Mouse (Mus musculus): Measurements from ENCODE around the gene Ets1. TPM values are rescaled to one million over a fixed set of nuclear protein-coding genes. Genes with fewer than 3 reads are reported as not detected.

Ets1 gene
- total RNA-seq, 2 experiments from 2014 or later, result 53.5 to 65.4 TPM

DNA sequence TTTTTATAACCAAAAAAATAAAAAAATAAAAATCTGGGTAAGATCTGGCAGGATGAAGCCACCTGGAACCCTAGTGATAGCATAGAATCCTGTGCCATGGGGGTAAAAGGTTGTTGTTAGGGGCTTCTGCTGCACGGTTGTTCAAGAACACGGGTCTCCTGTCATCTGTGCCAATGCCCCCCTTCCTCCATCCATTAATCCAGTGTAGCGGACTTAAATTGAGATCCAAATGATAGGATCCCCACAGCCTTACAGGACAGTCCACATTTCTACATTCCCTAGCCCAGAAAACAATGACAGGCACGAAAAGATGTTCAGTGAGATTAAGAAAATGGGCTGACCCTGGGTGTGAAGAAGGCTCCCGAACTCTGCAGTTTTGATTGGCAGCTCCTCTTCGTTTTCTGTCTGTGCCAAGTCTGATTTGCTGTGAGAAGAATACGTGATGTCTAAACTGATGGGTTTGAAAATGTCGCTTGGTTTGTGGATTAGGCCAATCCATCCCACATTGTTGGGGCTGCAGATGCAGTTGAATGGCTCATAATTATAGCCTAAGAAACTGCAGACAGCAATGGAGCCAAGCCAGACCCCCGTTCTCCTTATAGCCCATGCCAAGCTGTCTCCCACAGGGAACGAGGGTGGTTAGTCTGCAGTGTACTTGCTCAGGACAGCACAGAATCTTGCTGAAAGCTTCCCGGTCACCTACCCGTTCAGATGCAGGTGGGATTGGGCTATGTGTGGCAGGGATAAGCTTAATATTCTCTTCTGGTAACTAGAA, 55.3 kb downstream of the Ets1 start:
- intact Hi-C loops (cut with DNase I), result no loop called here
- no peak for DNase-seq

GRCm38 (mm10) chr9:32692944-32693343, 56.9 kb downstream of the Ets1 start:
- no peak for DNase-seq
- intact Hi-C loops (cut with DNase I), result no loop called here

GRCm38 (mm10) chr9:32693411-32693810, 57.4 kb downstream of the Ets1 start:
- intact Hi-C loops (cut with DNase I), result no loop called here
- no peak for DNase-seq

GRCm38 (mm10) chr9:32694111-32694824, 58.2 kb downstream of the Ets1 start:
- DNase-seq, result no peak
- intact Hi-C loops (cut with DNase I), result loop anchor here (1.0 kb wide), 1 partner anchor 18 kb away; no protein-coding TSS in a partner anchor

GRCm38 (mm10) chr9:32694916-32695490, 59.0 kb downstream of the Ets1 start:
- no peak for DNase-seq
- intact Hi-C loops (cut with DNase I), result loop anchor here (1.0 kb wide), 1 partner anchor 19 kb away; no protein-coding TSS in a partner anchor

DNA sequence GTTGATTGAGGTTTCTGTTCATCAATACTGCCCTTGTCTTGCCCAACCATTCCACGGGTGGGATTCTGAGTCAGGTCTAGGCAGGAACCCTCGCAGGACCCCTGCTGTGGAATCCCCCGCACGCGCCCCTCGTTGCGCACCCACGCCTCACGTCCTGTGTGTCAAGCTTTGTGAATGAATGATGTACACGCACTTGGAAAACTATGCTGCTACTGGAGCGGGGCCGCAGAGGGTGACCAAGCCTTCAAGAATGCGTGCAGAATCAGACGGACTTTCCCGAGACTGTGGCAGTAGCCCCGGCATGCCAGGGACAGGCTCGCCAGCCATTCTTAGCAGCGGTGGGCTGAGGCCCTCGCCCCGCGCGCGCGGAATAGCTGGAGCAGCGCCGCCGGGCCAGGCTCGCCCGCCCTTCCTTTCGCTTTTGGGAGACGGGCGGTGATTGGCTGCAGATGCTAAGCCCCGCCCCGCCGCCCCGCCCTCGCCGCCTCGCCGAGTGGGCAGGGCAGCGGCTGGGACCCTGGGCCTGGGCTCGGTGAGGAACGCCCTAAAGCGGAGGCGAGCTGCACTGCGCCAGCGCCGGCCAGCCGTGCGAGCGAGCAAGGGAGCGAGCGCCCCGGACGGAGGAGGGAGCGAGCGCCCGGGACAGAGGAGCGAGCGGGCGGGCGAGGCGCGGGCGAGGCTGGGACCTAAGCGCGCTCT, 59.6 kb downstream of the Ets1 start:
- DNase-seq, result peak; percentile 98 to 99
- intact Hi-C loops (cut with DNase I), result loop anchor here (1.0 to 2.0 kb wide), 4 partner anchors 19 to 245 kb away; no protein-coding TSS in a partner anchor

GRCm38 (mm10) chr9:32696259-32696658, 60.2 kb downstream of the Ets1 start:
- DNase-seq, result no peak
- intact Hi-C loops (cut with DNase I), result loop anchor here (1.0 to 2.0 kb wide), 4 partner anchors 19 to 245 kb away; no protein-coding TSS in a partner anchor

- peak in 1 of 2 experiments; percentile 74 for DNase-seq
- intact Hi-C loops (cut with DNase I), result loop anchor here (1.0 to 2.0 kb wide), 4 partner anchors 18 to 244 kb away; no protein-coding TSS in a partner anchor
Measured at GRCm38 (mm10) chr9:32696717-32697116, 60.7 kb downstream of the Ets1 start.

DNA sequence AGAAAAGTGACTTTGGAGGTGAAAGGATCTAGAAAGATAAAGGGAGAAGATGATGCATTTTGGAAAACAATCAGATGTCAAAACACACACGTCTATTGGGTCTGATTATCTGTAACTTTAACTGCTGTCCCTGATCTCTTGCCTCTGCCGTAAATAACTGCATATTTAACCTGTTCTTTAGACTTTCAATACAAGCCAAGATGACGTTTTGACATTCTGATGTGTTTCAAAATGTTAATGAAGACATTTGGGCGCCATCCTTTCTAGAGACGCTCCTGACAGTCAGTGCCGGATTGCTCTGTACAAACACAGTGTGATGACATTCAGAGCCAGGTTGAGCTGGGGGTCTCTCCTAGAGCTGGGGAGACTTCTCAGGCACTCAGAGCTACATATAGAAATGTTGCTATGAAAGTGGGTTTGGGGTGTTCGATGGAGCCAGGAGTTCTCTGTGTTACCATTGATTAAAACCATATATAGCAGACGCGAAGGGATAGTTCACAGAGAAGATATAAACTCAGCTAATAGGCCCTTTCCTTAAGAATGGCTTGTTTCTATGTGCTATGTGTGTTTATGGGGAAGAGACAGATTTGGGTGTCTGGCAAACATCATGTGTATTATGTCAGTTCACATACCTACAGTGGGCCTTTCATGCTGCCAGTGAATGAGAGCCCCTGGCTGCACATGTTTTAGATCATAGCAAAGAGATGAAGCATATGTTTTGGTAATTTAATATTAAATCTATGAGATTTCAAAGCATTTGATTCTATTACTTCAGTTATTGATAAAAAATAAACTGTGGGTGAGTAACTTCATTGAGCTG, 61.5 kb downstream of the Ets1 start:
- intact Hi-C loops (cut with DNase I), result loop anchor here (2.0 kb wide), 3 partner anchors 17 to 243 kb away; no protein-coding TSS in a partner anchor
- DNase-seq, result no peak

- no peak for DNase-seq
- intact Hi-C loops (cut with DNase I), result no loop called here
Measured at GRCm38 (mm10) chr9:32698766-32699165, 62.7 kb downstream of the Ets1 start.

DNA sequence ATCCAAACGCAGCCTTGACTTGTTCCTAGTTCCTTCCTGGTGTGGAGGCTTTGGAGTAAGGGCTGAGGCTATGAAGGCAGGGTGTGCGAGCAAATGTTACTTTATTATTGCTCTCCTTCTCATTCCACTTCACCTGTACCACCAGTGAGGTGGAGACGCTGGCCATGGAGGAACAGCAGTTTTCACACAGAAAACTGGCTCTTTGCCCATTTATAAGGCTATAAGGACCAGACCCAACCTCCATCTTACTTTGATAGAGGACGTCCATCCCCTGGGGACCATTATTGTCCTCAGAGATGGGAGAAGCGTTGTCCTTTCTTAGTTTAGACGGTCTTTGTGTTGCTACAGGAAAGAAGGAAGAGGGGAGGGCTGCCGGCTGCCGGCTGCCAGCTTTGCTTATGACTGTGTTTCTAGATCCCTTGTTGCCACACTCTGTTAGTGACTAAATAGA, 63.4 kb downstream of the Ets1 start:
- intact Hi-C loops (cut with DNase I), result no loop called here
- no peak for DNase-seq

DNA sequence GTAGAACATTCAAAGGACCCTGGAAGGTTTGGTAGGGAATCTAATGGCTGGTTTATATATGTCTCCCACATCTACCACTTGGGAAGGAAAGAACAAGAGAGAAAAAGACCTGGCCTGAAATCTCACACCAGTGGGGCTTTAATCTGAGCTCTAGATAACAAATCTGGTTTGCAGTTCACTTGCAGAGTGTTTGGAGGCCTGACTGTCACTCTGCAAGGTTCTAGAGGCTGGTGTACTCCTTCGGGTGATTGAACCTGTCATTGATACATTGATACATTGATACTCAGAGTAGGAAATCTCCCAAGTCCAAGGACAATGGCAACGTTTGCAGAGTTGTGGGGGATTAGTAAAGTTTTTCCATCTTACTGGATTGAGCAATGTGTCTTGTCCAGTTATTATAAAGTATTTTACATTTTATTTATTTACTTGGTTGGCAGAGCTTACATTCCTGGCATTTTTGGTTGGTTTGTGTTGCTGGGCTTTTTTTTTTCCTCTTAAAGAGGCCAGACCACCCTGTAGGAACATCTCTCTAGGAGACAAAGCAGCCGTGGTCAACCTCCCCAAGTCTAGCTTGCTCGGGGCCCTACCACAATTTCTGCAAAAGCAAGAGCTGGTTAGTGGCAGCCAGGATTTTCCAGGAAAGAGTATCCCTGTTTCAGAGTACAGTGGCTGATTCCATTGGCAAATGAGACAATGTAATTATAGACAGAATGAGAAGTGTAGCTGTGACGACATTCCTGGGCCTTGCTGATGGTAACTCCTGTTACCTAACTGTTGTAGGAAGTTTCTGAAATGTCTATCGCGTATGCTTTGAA, 64.3 kb downstream of the Ets1 start:
- no peak for DNase-seq
- intact Hi-C loops (cut with DNase I), result no loop called here

GRCm38 (mm10) chr9:32701126-32701997, 65.3 kb downstream of the Ets1 start:
- DNase-seq, result no peak
- intact Hi-C loops (cut with DNase I), result no loop called here

DNA sequence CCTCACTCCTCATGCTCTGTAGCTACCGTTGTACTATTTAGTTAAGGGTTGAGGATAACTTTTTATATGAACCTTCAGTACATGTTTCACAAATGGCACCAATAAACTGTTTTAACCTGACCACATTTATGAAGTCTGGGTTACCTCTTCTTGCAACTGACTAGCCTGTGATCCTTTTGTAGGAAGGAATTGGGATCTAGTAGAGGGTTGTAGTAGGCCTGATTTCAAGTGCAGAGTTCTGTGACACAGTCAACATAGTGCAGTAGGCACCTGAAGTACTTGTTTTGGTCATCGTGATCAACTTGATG, 65.9 kb downstream of the Ets1 start:
- DNase-seq, result no peak
- intact Hi-C loops (cut with DNase I), result no loop called here

- DNase-seq, result no peak
- intact Hi-C loops (cut with DNase I), result no loop called here
Measured at GRCm38 (mm10) chr9:32702836-32703395, 66.9 kb downstream of the Ets1 start.

GRCm38 (mm10) chr9:32703976-32704745, 68.1 kb downstream of the Ets1 start:
- DNase-seq, result no peak
- intact Hi-C loops (cut with DNase I), result no loop called here

All from heart, postnatal 36 days (tissue).